Mouse (Mus musculus) hindlimb bud, embryonic 11.5 days (tissue): Measurements from ENCODE around the gene Acoxl.

Experiments used
- DNase-seq: peaks from one replicate; pipeline ENCODE4 v3.0.0-alpha.2; 2012; ENCODE audit warnings: low read depth, low spot score; ENCODE audit errors: extremely low spot score

Acoxl gene

DNA sequence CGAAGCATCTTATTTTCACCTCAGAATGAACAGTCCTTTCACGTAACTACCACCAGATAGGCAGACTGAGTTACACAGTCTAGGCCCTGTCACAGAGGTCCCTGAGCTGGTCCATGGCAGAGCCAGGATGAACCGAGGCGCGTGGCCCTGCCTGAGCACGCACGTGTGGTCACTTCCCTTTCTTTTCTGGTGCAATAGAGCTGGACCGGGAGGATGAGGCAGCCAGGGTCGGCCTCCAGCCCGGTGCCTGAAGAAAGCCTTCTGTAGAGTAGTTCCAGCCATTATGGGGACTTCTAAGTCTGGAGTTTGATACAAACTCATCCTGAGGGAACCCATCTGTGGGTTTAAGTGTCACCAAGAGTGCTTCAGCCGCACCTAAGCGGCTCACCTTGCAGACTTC, 329.3 kb downstream of the Acoxl start:
- no peak for DNase-seq

DNA sequence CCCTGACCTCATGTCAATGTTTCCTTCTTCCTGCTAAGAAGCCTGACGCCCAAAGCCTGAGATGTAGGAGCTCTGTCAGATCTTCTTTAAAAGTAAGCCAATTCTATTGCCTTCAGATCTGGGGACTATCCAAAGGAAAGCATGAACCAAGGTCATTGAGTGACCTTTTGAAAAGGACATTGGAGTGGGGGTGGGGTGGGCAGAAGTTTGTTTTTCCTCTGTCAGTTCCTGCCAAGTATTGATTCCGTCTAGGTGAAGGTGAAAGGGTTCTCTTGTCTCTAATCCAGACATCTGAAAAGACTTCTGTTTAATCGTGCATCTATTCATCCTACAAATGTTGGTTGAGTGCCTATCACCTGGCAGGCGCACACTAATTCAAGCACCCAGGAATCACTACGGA, 330.8 kb downstream of the Acoxl start:
- no peak for DNase-seq

DNA sequence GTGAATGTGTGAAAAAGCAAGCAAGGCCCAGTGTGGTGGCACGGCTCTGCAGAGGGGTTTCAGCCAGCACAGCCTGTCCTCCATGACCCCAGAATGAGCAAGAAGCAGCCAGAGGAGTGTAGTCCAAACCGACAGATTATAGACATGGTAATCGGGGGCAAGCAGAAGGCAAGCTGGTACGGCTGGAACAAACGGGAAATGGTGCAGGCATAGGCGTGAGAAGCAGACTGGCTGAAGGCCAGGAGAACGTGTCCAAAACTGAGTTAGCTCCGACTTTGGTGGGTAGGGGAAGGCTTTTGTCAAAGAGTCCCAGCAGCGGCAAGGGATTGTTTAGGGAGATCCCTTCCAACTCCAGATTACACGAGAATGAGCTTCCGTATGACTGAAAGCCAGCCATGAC, 331.3 kb downstream of the Acoxl start:
- no peak for DNase-seq

DNA sequence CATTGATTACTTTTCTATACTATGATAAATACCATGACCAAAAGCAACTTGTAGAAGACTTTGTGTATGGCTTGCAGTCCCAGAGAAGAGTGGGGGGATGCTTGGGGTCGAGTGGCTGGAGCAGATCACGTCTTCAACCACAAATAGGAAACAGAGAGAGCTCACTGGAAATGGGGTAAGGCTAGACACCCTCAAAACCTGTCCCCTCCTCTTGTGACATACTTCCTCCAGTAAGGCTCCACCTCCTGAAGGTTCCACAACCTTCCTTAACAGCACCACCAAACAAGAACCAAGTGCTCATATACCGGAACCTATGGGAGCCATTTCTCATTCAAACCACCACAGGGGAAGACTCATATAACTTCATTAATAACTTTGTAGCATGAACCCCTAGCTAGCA, 331.9 kb downstream of the Acoxl start:
- no peak for DNase-seq

DNA sequence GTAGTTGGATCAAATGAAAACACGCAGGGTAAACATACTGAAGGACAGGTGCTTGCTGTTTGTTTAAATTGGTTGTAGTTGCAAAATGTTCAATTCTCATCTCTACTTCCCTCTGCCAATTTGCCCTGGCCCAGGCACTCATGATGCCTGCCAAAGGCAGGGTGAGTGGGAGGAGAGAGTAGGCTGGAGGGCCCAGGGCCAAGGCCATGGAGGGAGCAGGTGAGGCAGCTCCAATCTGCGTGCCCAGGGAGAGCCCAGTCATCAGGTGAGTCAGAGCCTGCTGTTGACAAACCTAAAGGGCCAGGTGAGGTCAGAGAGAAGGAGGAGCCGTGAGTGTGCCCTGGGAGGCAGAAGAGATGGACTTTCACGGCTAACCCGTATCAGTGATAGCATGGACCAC, 333.6 kb downstream of the Acoxl start:
- DNase-seq: no peak
